Mouse (Mus musculus) c-Kit-positive CD71-positive TER-119-negative erythroid progenitor cells, embryonic 14.5 days (primary cell): ENCODE measurements around the gene Pkig.
"Not testable (repeated sequence)": the region's sequence is repeated elsewhere in the genome, so short reads cannot be mapped to it uniquely, and the experiment has no call there.

Source experiments
- DNase-seq: peaks from one replicate; pipeline ENCODE4 v3.0.0-alpha.2; 2013; ENCODE audit warnings: low read depth

Pkig gene

GRCm38 (mm10) chr2:163685287-163685686 is 27.1 kb downstream of the Pkig start:
- DNase-seq: no peak

DNA sequence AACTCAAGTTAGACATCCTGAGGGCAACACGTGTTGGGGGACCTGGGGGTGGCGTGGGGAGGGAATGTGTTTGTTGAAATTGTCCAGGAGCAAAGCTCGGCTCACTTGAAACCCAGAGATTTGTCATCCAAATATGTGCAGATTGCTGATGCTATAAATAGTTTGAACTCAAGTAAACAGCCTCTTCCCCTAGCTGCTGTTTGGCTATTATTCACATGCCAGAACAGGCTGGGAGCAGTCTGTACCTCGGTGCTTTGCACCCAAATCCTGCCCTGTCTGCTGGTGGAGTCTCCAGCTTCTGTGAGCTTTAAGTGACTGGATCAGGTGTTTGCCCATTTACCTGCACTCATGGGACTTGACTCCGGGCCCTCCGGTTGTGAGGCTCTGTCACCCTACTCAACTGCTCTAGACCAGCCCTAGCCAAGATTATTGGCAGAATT is 27.6 kb downstream of the Pkig start:
- DNase-seq: no peak

GRCm38 (mm10) chr2:163686233-163686632 is 28.0 kb downstream of the Pkig start:
- no peak for DNase-seq

GRCm38 (mm10) chr2:163686886-163687285 is 28.7 kb downstream of the Pkig start:
- no peak for DNase-seq

GRCm38 (mm10) chr2:163688377-163688776 is 30.2 kb downstream of the Pkig start:
- not testable (repeated sequence) for DNase-seq

DNA sequence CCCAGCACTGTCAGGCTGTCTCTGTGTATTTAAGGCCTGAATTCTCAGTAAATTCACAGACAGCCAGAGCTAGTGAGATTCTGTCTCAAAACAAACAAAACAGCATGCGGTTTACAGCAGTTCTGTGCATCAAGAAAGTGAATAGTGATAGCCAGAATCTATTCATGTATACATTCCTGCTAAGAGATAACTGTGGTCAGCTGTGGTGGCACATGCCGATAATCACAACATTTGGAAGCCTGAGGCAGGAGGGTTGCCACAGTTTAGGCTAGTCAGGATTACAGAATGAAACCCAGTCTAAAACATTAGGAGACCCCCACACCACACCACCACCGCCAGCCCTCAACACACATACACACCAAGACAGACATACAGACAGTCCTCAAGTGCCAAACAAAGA is 31.6 kb downstream of the Pkig start:
- no peak for DNase-seq

GRCm38 (mm10) chr2:163690409-163691304 is 32.5 kb downstream of the Pkig start:
- DNase-seq: no peak

GRCm38 (mm10) chr2:163691846-163692605 is 33.8 kb downstream of the Pkig start:
- DNase-seq: no peak

DNA sequence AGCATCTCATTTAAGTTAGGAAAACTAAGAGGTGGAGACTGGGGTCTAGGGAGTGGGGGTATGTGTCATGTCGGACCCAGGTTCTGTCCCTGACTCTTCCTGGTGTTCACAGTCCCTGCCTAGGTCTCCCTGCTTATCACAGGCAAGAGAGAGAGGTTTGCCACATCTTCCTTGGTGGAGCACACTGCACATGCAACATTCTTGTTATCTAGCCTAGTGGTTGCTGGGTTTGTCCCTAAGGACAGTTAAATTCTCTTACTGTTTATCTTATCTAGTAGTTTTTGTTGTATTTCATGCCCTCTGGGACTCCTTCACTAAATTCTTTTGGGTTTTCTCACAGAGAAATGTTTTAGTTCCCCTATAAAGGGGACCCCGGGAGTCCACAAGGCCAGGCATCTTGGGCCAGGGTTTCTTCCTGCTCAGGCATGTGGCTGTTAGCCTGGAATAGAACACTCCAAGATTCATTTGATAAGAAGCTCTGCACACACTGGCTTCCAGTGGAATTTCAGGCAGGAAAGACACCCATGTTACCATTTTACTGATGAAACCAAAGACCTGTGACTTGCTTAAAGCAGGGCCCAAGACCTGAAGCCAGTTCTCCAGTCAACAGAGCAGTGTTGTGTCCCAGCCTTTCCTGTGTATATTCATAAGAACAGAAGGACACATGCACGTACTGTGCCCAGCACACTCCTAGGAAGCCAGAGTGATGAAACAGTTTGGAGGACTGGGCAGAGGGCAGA is 34.9 kb downstream of the Pkig start:
- no peak for DNase-seq

DNA sequence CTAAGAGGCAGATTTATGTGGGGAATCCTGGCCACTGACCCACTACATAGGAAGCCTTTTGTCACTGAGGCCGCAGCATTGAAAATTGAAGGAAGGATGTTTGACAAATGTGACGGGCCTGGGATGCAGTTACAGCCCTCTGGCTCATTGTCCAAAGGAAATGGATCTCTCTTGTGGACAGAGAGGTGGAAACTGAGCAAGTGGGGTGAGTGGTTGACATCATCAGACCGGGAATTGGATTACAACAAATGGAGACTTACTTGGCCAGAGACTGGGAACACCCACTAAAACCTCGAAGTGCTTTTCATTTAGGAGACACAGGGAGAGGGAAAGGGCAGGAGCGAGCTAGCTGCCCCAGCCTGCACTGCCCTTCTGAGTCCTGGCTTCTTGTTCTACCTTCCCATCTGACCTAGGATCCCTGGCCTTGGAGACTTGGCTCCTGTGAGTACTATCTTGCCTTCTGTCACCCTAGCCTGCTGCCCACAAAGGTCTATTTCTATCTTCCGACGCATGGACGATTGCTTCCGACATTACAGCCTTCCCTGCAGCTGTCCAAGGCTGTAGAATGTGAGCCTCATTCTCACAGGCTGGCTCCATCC is 35.6 kb downstream of the Pkig start:
- DNase-seq: no peak

DNA sequence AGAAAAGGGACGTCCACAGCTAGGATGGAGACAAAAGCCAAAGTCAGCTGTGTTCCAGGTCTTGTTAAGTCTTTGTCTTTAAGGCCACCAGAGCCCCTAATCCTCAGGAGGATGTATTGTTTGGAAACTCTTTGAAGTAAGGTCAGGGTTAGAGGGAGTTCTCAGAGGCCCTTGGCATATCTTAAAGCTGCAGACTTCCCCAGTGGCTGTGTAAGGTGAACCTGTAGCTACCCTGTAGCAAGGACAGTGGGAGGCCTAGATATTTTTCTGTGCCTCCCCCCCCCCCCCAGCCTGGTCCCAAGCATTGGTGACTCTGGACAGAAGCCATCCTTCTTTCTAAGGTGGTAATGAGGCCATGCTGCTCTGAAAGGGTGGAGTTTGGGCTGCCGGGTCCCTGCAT is 38.6 kb downstream of the Pkig start:
- no peak for DNase-seq

DNA sequence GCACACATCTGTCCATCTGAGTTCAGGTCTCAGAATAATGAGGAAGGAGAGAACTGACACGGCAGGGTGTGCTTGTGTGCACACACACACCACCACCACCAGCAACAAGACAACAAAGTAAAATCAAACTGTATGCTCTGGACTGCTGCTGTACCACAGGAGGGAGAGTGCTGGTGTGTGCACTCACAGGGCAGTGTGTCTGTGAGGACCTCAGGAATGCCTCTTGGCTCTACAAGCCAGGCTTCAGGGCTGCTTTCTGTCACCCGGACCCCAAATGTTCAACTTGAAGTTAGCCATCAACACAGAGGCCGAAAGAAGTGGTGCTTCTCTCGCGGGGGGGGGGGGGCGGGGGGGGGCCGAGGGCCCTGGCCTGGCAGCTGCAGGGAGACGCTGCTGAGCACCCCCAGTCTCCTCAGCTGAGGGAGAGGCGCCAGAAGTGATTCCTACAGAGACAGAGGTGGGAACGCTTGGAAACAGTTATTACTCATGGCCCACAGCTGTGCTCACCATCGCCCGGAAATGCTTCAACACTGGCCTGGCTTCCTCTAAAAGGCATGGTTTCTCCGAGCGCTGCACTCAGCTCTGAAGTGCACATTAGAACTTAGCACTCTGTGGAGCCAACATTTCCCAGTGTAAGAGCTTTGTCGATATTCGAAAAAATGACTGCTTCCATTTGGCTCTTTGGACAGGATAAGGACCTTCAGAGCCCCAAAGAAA is 39.7 kb downstream of the Pkig start:
- no peak for DNase-seq

DNA sequence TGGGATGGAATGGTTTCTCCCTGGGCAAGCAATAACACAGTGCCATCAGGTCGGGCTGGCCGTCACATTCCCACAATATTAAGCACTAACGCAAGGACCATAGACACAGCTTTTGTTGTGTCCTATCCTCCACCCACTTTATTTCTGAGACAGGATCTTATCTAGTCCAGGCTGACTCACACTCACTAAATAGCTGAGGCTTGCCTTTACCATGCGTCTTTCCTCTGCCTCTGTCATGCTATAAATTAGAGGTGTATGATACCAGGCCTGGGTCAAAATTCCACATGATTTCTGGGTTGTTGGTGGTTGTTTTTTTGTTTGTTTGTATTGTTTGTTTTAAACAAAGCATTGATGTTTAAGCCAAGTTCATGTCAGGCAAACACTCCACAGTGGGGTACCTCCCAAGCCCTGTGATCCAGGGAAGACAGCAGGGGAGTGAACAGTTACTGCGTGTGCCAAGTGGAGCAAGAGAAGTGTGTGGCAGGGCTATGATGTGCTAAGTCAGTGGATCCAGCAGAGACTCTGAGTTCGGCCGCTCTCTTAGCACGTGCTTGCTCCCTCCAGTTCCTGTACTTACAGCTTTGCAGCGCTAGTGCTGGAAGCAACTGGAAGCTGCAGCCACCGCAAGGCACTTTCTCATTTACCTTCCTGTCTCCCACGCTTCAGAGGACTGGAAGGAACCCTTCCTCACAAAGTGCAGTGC is 41.0 kb downstream of the Pkig start:
- DNase-seq: no peak

- no peak for DNase-seq
Measured at GRCm38 (mm10) chr2:163702431-163702830, 44.2 kb downstream of the Pkig start.

GRCm38 (mm10) chr2:163702921-163703320 is 44.7 kb downstream of the Pkig start:
- no peak for DNase-seq

DNA sequence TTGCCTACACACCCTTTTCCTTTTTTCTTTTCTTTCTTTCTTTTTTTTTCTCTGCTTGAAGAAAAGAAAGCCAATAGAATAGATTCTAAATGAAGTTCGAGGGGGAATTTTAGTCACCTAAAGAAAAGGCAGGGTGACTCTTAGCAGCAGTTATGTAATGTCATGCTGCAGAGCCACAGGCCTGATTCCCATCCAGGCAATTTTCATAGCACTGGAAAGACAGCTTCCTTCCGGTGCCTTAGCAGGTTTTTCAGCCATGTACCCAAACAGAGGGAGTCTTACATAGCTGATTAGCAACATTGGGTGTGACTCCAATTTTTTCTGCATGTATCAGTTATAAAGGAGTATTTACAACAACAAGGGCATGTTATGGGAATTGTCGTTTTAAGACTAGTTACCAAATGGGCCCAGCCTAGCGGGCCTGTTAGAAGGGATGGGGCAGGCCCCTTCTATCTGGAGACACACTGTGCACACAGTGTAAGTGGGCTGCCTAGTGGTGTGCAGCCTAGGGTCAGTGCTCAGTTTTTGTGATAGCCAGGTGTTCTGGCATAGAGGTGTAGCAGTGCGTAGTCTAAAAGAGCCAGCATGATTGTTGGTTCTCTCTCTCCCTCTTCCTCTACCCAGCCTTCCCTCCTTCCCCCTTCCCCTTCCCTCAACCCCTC is 45.5 kb downstream of the Pkig start:
- DNase-seq: no peak

DNA sequence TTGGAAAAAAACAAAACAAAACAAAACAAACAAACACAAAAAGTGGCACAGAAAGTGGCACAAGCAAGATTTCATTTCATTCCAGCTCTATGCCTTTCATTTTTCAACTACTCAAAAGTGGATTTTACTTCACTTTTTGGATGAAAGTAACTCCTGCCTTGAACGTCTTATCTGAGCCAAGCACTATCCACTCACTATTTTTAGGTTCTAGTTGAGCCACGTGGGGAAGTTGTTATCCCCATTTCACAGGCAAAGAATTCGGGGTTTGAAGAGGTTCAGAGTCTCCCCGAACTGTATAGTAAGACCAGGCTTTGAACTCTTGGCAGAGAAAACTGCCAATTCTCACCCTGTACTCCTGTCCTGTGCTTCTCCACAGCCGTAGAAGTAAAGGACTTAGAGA is 50.1 kb downstream of the Pkig start:
- DNase-seq: no peak

DNA sequence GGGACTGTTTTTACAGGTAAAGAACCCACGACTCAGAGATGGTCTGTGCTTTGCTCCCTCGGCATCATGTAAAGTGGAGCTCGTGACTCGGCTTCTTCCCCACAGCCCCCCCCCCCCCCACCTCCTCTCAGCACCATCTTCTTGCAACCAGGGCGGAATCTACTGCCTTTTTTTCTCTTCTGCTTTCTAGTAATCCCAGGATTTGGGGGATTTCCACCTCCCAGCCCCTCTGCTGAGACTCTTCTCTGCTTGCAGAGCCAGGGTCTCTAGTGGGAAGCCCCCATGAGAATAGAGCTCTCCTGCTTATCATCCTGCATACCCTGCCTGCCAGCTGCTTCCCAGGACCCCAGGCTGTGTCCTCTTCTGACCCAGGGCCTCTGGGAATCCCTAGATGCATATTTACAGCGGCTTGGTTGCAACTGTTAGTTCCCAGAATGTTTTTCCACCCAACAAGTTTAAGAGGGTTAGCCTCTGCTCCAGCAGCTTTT is 50.6 kb downstream of the Pkig start:
- no peak for DNase-seq

DNA sequence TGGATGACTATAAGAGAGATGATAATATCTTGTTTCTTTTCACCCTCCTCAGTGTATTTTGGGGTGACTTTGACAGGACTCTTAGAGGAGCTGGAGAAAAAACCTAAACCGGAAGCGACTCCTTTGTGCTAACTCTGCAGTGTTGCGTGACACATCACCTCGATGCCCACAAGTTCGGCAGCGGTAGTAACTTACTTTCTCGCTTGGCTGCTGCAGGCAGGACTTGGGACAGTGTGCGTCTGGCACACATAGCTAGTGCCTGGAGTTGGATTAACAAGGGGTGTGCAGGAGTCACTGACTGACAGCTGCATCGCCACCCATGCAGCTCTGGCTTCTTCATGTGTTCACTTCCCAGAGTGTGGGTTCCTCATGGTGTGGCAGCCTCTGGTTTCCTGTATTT is 51.8 kb downstream of the Pkig start:
- DNase-seq: no peak

DNA sequence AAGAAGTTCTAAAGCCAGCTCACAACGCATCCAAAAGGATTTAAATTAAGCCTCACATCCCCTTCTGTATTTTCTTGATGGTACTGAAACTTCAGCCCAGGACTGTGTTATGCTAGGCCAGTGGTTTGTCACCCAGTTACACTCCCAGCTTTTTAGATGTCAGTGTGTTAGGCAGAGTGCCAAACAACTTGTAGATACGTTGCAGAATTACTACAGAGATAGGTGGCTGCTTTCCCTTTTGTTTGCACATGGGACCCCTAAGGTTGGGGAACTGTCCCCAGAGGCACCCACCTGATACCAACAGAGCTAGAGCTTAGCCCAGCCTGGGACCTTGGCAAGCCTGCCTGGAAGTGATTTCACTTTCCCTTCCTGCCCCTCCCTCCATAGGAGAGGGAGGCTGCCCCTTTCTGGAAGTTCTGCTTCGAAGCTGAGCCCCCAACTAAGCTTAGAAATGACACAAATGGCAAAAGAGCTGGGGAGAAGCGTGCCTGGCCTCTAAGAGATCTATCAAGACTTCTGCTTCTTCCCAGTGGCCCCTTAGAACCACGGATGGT is 52.5 kb downstream of the Pkig start:
- DNase-seq: no peak
